Mouse (Mus musculus) kidney, postnatal 36 days (tissue): ENCODE results near the gene Uspl1.

ENCODE experiments used
- DNase-seq, 2 experiments: peaks; one replicate each; pipeline ENCODE4 v3.0.0; 2021 to 2022; ENCODE audit warnings: mixed read lengths in 2 of 2

The Uspl1 gene

GRCm38 (mm10) chr5:149168816-149169215, 15.3 kb upstream of the Uspl1 start:
- DNase-seq: no peak

GRCm38 (mm10) chr5:149170841-149171588, 13.1 kb upstream of the Uspl1 start:
- peak; percentile 58 for DNase-seq

DNA sequence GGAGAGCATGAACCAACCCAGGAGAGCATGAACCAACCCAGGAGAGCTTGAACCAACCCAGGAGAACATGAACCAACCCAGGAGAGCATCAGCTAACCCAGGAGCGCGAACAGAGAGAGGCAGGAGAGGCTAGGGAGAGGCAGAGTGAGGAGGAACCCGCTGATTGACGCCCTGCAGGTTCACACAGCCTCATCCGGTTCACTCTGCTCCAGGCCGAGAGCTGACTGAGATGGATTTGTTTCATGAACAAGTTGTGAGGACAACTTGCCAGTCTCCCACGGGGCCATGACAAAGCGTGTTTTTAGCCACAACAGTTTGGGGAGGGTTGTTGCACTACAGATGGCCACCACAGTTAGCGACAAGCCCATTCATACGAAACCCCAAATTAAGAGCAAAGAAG, 11.9 kb upstream of the Uspl1 start:
- no peak for DNase-seq

DNA sequence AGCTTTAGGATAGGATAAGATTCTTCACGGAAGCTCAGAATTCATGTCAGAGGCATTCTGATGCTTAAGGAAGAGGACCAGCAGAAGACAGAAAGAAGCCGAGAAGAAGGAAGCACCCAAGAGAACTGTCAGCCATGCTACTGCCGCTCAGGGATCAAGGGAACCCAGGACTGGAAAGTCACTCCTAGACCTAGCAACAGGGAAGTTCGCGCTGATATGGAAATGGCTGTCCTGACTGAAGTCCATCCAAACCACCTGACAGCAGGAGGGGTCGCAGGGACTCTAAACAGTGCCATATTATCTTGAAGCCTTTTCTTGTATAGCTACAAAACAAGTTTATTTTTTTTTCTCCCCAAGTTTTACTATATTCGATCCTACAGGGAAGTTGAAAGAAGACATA, 9.6 kb upstream of the Uspl1 start:
- no peak for DNase-seq

DNA sequence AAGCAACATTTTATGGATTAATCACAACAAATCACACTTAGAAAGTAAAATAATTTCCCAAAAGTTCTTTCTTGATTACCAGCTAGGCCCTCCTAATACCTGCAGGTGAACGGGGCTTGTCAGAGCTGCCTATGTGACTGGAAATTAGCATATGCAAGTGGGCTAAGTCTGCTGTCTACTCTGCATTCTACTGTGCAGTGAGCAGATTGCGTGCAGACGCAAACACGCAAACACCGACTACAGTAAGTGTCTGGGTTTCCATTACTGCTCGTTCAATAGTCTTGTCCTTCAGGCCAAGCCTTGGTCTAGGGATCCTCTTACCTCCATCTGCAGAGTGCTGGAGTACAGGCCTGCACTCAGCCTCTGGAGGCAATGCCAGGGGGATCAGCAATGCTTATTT, 8.4 kb upstream of the Uspl1 start:
- no peak for DNase-seq

GRCm38 (mm10) chr5:149178095-149178494, 6.1 kb upstream of the Uspl1 start:
- no peak for DNase-seq

DNA sequence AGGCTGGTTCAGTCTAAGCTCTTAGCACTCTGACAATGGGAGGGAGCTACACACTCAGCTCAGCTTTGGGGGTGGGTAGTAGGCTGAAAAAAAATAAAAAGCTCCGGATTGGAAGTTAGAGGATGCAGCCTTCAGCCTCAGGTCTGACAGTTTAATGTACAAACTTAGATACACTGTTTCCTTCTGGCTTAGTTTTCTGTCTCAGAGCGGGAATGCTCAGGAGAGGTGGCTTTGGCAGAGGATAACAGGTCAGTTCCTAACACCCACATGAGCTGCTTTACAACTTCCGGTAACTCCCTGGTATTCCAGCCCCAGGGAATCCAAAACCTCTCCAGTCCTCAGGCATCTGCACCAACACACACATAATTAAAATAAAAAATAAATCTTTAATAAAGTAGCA, 4.3 kb upstream of the Uspl1 start:
- no peak for DNase-seq

DNA sequence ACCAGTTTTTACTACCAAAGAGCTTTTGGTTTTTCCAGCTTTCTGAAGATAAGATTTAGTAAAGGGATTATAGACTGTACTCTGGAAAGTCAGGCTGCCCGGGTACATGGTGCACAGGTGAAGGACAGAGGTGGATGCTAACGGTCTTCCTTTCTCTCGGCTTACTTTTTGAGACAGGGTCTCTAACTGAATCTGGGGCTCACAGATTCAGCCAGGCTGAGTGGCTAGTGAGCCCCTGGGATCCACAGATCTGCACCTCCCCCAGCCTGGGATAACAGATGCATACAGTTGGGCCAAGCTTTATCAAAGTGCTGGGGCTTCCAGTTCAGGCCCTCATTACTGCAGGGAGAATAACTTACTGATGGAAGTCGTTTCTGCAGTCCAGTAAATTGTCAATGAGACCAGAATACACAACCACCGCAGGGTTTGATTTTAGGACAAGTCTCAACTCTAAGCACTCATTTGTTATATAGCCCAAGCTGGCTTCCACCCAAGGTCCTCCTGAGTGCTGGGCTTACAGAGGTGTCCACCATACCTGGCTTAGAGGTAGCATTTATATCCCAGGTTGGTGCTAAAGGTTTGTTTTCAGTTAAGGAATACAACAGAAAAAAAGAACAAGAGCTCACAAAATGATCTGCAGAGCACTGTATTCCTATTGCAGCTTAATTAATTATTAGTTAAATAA, 1.8 kb upstream of the Uspl1 start:
- DNase-seq: no peak

- DNase-seq: no peak
Observed at GRCm38 (mm10) chr5:149183122-149183521, 1.0 kb upstream of the Uspl1 start.

GRCm38 (mm10) chr5:149183721-149184103, 438 bp upstream of the Uspl1 start:
- peak in 1 of 2 experiments; percentile 58 for DNase-seq

- peak; percentile 45 to 67 for DNase-seq
Observed at GRCm38 (mm10) chr5:149184844-149185186, 665 bp downstream of the Uspl1 start.

GRCm38 (mm10) chr5:149185806-149186205, 1.7 kb downstream of the Uspl1 start:
- DNase-seq: no peak

DNA sequence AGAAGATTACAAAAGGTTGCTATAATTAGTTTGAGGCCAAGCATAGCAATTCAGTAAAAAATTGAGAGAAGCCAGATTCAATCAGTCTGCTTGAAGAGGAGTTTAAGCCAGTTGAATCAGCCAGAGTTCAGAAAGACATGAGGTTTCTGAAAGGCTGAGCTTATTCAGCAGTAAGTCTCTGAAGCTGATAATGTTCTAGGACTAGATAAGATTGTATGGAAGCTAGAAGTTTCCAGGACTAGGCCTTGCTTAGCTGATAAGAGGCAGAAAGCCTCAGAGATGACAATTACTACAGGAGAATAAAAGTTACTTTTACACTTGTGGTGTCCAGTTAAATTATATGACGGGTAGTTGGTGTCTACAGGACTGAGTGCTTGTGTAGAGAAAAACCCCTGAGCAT, 6.0 kb downstream of the Uspl1 start:
- DNase-seq: no peak

DNA sequence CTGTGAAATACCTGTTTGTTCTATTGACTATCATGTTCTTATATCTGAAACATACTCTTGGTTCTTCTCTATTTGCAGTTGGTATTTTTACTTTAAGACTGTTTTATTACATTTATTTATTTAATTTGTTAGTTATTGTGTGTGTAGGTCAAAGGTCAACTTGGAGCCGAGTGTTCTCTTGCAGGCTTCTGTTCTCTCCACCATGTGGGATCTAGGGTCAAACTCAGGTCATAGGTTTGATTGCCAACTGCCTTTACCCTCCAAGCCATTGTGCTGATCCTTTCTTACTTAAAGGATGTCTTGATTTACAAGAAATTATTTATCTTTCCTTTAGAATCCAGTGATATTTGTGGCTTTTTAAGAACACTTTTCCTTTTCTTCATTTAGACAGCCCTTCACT, 12.5 kb downstream of the Uspl1 start:
- DNase-seq: peak; percentile 34 to 51

- DNase-seq: peak in 1 of 2 experiments; percentile 36
Observed at GRCm38 (mm10) chr5:149198782-149199181, 14.6 kb downstream of the Uspl1 start.

DNA sequence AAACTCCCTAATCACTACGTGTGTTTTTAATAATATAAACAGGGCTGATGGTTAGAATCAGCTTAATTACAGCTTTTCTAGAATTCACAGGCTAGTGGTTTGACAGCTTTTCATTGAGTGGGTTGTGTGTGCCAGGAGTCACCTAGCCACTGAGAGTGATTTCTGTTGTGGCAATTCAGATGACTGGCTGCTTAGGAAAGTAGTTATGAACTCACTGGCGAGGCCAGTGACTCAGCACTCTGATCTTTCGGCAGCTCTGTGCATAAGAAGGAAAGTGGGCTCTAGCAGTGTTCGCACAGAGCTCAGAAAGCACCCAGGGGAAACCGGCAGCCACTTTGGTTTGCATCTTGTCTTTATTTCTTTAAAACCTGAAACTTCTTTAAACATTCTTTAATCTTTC, 18.8 kb downstream of the Uspl1 start:
- DNase-seq: peak; percentile 31 to 34

DNA sequence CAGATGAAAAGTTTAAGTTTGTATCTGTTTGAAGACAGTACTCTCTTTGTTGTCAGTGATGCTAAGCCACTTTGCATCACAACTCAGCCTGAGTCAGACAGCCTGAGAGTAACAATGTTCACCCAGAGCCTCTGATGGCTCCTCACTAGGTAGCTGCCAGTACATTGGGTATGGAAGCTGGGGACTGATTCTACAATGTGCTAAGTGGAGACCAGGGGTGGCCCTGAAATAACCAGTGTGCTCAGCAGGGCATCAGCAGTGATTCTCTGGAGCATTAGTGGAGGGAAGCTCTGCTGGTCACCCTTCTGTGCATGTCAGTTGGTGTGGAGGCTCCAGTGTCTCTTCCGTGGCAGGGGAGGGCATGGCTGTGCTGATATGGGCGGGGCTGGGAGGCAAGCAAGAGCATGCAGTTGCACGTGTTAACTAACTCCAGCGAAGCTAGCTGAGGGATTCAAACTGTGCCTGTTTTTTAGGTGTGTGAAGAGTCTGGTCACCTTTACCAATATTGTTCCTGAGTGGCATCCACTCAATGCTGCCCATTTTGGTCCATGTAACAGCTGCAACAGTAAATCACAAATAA, 19.7 kb downstream of the Uspl1 start:
- DNase-seq: no peak

DNA sequence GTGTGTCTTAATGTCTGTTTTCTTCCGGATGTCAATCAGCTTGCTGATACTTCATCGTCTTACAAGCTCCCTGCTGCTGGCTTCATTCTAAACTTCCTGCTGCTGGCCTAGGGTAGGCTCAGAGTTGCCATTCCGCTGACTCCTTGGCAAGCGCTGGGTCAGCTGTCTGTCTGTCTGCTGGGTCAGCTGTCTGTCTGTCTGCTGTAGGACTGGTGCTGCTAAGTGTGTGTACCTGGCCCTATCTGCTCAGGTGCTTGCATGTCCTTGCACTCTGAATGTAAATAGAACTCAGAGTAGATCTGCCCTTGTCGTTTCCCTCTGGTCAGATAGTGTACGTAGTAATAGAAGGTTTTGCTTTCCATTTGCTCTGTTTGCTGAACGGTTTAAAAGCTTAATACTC, 20.7 kb downstream of the Uspl1 start:
- DNase-seq: no peak

GRCm38 (mm10) chr5:149205265-149205664, 21.1 kb downstream of the Uspl1 start:
- no peak for DNase-seq

DNA sequence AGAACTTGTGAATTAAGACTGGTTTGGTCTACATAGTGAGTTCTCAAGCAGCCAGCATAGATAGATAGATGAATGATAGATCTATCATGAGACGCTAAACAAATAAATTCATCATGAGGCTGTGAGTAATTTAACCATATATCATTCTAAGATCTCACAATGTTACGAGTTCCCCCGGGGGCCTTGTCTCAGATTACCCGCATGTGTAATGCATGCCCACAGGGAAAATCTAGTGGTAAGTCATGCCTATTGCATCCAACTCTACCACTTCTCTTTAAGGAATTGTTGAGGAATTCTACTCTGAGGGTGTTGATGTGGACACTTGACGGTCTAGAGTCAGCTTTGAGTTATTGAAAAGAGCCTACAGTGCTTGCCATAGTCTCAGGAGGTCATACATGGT, 22.1 kb downstream of the Uspl1 start:
- no peak for DNase-seq

DNA sequence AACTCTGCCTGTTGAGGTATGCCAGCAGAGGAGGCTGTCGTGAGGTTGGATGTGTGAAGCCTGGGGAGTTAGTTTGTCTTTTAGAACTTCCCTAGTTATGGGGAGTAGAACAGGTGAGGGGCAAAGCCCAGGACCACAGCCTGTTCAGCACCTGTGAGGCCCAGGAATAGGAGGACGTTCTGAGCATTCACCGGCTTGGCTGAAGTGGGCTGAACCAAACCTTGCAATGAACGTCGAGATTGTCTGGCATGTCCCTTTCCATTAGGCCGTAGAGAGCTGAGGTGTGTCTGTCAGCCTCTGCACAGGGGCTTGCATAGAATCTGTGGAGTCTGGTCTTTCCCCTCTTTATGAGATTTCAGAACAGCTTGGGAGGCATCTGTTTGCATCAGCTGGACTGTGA, 23.5 kb downstream of the Uspl1 start:
- no peak for DNase-seq

- no peak for DNase-seq
Observed at GRCm38 (mm10) chr5:149208776-149209175, 24.6 kb downstream of the Uspl1 start.

- DNase-seq: no peak
Observed at GRCm38 (mm10) chr5:149209328-149209727, 25.2 kb downstream of the Uspl1 start.

- peak in 1 of 2 experiments; percentile 44 for DNase-seq
Observed at GRCm38 (mm10) chr5:149211041-149211440, 26.9 kb downstream of the Uspl1 start.
